Mouse (Mus musculus) E14TG2a.4 (cell line): Measurements from ENCODE around the gene Wdr76.
"Not testable (repeated sequence)": the region's sequence is repeated elsewhere in the genome, so short reads cannot be mapped to it uniquely, and the experiment has no call there.

Experiments
- H3K27me3 ChIP-seq: 2 replicates; pipeline ENCODE4 v1.6.1; 2014; ENCODE audit warnings: low read length, control low read depth; ENCODE audit not compliant: insufficient read depth
- H3K36me3 ChIP-seq: 2 replicates; pipeline ENCODE4 v1.6.1; 2014; ENCODE audit warnings: low read length, control low read depth; ENCODE audit not compliant: insufficient read depth
- H3K4me1 ChIP-seq: replicated peaks from 2 replicates; pipeline ENCODE4 v1.6.1; 2014; ENCODE audit warnings: low read depth, low read length, control low read depth
- H3K4me3 ChIP-seq: replicated peaks from 2 replicates; pipeline ENCODE4 v1.5.1; 2014; ENCODE audit warnings: mild to moderate bottlenecking, low read length
- H3K9me3 ChIP-seq: 2 replicates; pipeline ENCODE4 v1.6.1; 2014; ENCODE audit warnings: low read length, control low read depth
- CTCF ChIP-seq: conservative IDR thresholded peaks from 2 replicates; pipeline ENCODE4 v1.5.1; 2014; ENCODE audit warnings: low read length
- NANOG ChIP-seq: IDR thresholded peaks from 2 replicates; pipeline ENCODE4 v1.6.1; 2014; ENCODE audit warnings: borderline replicate concordance, low read length, mixed read lengths
- POU5F1 ChIP-seq: IDR thresholded peaks from 2 replicates; pipeline ENCODE4 v1.6.1; 2014; ENCODE audit warnings: low read length, borderline replicate concordance

The Wdr76 gene

DNA sequence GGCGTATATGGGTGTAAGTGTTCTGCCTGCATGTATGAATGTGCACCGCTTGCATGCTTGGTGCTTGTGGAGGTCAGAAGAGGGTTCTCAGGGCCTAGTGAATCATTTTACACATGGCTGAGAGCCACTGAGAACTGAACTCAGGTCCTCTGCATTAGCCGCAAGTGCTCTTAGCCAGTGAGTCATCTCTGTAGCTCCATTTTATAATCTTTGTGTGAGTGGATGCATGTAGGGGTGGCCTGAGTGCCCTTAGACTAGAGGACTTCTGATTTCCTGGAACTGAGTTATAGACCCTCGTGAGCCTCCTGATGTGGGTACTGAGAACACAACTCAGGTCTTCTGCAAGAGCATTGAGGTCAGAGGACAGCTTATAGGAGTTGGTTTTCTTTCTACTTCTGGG is 7.7 kb downstream of the Wdr76 start:
- Histone ChIP-seq H3K9me3 (no peaks in the 10 kb centered on the region), H3K27me3 (no peaks in the 10 kb centered on the region)
- TF ChIP-seq NANOG (no peak), CTCF (no peak), POU5F1 (no peak)

GRCm38 (mm10) chr2:121518106-121518505 is 11.6 kb downstream of the Wdr76 start:
- no peak for TF ChIP-seq POU5F1
- no peak for TF ChIP-seq NANOG
- TF ChIP-seq CTCF: no peak
- no peaks in the 10 kb centered on the region for H3K9me3 ChIP-seq
- H3K4me1 ChIP-seq: peaks cover 63% of the 10 kb centered on the region
- H3K4me3 ChIP-seq: no peak overlapping the region
- peaks cover 54% of the 10 kb centered on the region for H3K36me3 ChIP-seq
- H3K27me3 ChIP-seq: no peaks in the 10 kb centered on the region

More for the DNA sequence above, 7.7 kb downstream of the Wdr76 start:
- Histone ChIP-seq H3K4me1 (peaks cover 79% of the 10 kb centered on the region), H3K4me3 (peak overlapping the region; percentile 51), H3K36me3 (peaks cover 59% of the 10 kb centered on the region)

GRCm38 (mm10) chr2:121518711-121519110 is 12.2 kb downstream of the Wdr76 start:
- Histone ChIP-seq H3K36me3 (peaks cover 51% of the 10 kb centered on the region), H3K4me1 (peaks cover 64% of the 10 kb centered on the region)
- not testable (repeated sequence) for H3K4me3 ChIP-seq, H3K27me3 ChIP-seq, H3K9me3 ChIP-seq

DNA sequence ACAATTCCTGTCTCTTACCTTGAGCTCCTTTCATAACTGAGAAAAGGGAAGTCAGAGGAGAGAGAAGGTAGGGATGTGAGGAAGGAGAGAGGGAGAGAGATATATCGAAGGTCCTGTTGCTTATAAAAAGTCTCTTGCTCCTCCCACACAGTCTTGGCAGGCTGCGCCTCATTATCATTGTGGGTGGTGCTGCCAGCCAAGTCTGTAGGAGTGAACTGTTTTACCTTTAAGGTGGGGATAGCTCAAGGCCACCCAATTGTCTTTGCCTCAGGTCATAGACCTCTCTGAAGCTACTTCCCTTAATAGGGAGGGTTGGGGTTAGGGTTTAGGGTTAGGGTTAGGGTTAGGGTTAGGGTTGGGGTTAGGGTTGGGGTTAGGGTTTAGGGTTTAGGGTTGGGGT is 15.5 kb downstream of the Wdr76 start:
- Histone ChIP-seq H3K4me1 (peaks cover 63% of the 10 kb centered on the region), H3K27me3 (no peaks in the 10 kb centered on the region), H3K4me3 (0 out of 2 replicates have a peak overlapping the region, but pooled peaks have one; percentile 14), H3K9me3 (no peaks in the 10 kb centered on the region), H3K36me3 (peaks cover 58% of the 10 kb centered on the region)
- TF ChIP-seq NANOG (peak; percentile 38; the same call in 1 of the 2 replicates), CTCF (no peak)

- Histone ChIP-seq H3K36me3 (peaks cover 51% of the 10 kb centered on the region), H3K4me1 (peaks cover 57% of the 10 kb centered on the region)
- H3K27me3 ChIP-seq, H3K4me3 ChIP-seq, H3K9me3 ChIP-seq: not testable (repeated sequence)
Observed at GRCm38 (mm10) chr2:121522830-121523229, 16.3 kb downstream of the Wdr76 start.

- TF ChIP-seq POU5F1 (no peak), NANOG (no peak), CTCF (no peak)
- no peaks in the 10 kb centered on the region for H3K9me3 ChIP-seq
- peaks cover 42% of the 10 kb centered on the region for H3K4me1 ChIP-seq
- no peak overlapping the region for H3K4me3 ChIP-seq
- H3K36me3 ChIP-seq: peaks cover 40% of the 10 kb centered on the region
- no peaks in the 10 kb centered on the region for H3K27me3 ChIP-seq
Observed at GRCm38 (mm10) chr2:121525056-121525455, 18.5 kb downstream of the Wdr76 start.

DNA sequence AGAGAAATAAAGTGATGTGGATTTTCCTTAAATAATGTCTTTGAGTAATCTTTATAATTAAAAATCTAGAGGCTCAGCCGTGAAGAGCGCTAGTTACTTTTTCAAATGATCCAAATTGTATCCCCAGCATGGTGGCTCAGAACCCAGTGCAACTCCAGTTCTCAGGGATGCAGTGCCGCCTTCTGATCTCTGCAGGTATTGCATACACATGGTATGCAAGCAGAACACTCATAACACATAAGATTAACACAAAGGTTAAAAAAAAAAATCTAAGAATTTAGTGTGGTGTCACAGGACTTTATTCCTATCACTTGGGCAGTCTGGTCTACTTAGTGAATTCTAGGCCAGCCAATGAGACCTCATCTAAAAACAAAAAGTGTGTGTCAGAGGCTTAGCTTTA is 38.3 kb downstream of the Wdr76 start:
- TF ChIP-seq NANOG (no peak), CTCF (0 out of 2 replicates have a peak, but pooled peaks have one; percentile 14)
- Histone ChIP-seq H3K9me3 (no peaks in the 10 kb centered on the region), H3K36me3 (peaks cover 66% of the 10 kb centered on the region), H3K27me3 (no peaks in the 10 kb centered on the region), H3K4me1 (peaks cover 41% of the 10 kb centered on the region), H3K4me3 (no peak overlapping the region)

- no peaks in the 10 kb centered on the region for H3K27me3 ChIP-seq
- H3K4me1 ChIP-seq: peaks cover 47% of the 10 kb centered on the region
- TF ChIP-seq CTCF (no peak), POU5F1 (no peak), NANOG (no peak)
- H3K9me3 ChIP-seq: no peaks in the 10 kb centered on the region
- peaks cover 35% of the 10 kb centered on the region for H3K36me3 ChIP-seq
- H3K4me3 ChIP-seq: no peak overlapping the region
Observed at GRCm38 (mm10) chr2:121549630-121550029, 43.1 kb downstream of the Wdr76 start.

DNA sequence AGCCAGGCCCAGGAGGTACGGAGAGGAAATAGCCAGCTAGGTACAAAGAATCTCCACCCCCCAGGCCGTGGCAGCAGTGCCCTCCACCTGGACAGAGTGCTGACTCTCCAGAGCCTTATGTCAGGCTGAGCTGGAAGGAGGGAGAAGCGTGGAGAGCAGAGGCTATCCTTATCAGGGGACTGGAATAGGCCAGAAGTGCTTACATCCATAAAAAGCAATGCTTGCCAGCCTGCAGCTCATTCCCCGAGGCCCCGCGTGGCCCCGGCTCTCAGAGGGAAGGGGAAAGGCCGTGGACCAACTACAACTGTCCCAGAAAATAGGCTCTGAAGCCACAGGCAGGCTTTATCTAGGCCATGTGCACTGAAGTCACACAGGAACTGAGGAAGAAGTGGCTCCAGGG is 44.7 kb downstream of the Wdr76 start:
- peaks cover 40% of the 10 kb centered on the region for H3K4me1 ChIP-seq
- H3K9me3 ChIP-seq: no peaks in the 10 kb centered on the region
- no peaks in the 10 kb centered on the region for H3K27me3 ChIP-seq
- H3K4me3 ChIP-seq: no peak overlapping the region
- TF ChIP-seq NANOG (no peak), CTCF (no peak), POU5F1 (no peak)
- peaks cover 20% of the 10 kb centered on the region for H3K36me3 ChIP-seq
